Mouse (Mus musculus): ENCODE results near the gene Aifm1. TPM values are rescaled to one million over a fixed set of nuclear protein-coding genes. Genes with fewer than 3 reads are reported as not detected.

The Aifm1 gene
- polyA plus RNA-seq (2012; rRNA removed), result 10.3 and 16.5 TPM in 2 replicates

DNA sequence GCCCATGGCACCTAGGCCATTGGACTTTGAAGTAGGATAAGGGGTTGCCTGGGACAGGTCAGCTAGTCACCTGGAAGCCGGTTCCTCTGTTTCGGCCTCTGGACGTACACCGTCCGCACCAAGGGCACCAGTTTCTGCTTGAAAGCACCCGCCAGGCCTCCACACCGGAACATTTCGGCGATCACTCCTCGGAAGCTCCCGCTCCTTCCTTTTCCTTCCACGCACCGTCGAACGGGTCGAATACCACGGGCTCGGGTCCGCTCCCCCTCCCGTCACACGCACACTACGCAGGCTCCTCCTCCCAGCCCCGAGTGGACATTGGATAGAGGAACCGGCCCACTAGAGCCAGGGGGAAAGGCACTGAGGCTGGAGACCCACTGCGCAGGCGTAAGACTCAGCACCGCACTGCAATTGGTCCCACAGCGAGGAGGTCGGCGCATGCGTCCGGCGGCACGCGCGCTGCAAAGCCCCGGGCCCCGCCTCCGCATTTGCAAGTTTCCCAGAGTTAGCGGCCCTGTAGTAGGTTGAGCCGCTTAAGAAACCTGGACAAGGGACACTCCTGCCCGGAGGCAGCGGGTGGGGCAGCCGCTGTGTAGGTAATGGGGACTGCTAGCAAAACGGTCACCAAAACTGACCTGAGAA is at the start of gene Aifm1:
Gene Aifm1, minus strand, starts transcription at position 398 of the 642 bp plus-strand sequence.

GRCm38 (mm10) chrX:48518808-48519548 is 5.6 kb upstream of the Aifm1 start, which contains the start of gene Rab33a:
Gene Rab33a (plus strand): TSS chrX:48519285.

GRCm38 (mm10) chrX:48462754-48463507 is 50.4 kb downstream of the Aifm1 start, which contains the start of gene Elf4:
Gene Elf4 (minus strand): TSS chrX:48463132.

Other genes starting within 250 kb of the Aifm1 start
- gene Bcorl1, start 172.2 kb downstream of the Aifm1 start, polyA plus RNA-seq (2012; rRNA removed), result 5.2 and 6.2 TPM in 2 replicates
- 15.2 and 17.4 TPM in 2 replicates for gene Elf4, start 50.4 kb downstream of the Aifm1 start, polyA plus RNA-seq (2012; rRNA removed)
- gene Rab33a, start 5.7 kb upstream of the Aifm1 start, polyA plus RNA-seq (2012; rRNA removed), result 8.3 and 15.1 TPM in 2 replicates
- gene Zfp280c, start 80.9 kb upstream of the Aifm1 start, polyA plus RNA-seq (2012; rRNA removed), result 2.5 and 2.6 TPM in 2 replicates
- 1.8 and 2.3 TPM in 2 replicates for gene Slc25a14, start 109.8 kb upstream of the Aifm1 start, polyA plus RNA-seq (2012; rRNA removed)
- not detected in 2 replicates for gene Gpr119, start 160.9 kb upstream of the Aifm1 start, polyA plus RNA-seq (2012; rRNA removed)
- 0.75 and 0.84 TPM in 2 replicates for gene Rbmx2, start 181.4 kb upstream of the Aifm1 start, polyA plus RNA-seq (2012; rRNA removed)